Mouse (Mus musculus) adrenal gland, postnatal 14 days (tissue): Measurements from ENCODE around the gene Abcc5. TPM values are rescaled to one million over a fixed set of nuclear protein-coding genes. Genes with fewer than 3 reads are reported as not detected.

Experiments
- DNase-seq: peaks from one replicate; pipeline ENCODE4 v3.0.0; 2021; ENCODE audit warnings: mixed read lengths
- total RNA-seq: library from RNA; stranded (reverse); gene quantifications from 2 replicates; pipeline ENCODE4 v1.2.3, GENCODE M21; 2021

The Abcc5 gene
- total RNA-seq, 1 experiment from 2014 or later: 48.2 TPM

DNA sequence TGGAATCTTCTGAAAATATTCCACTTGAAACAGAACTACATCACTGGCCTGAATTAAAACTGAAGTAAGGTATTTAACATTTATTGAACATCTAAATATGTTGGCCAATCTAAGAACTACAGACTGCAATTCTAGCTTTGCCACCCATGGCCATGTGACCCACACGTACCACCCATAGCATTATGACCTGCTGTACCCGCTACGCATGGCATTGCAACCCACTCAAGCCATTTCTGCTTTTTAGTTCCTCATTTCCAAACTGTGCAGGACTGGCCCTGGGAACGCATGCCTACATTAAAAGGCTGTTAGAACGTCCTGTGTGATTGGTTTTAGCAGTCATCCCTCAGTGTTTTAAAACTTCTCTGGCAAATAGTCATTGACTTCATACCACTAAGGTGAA lies 68.4 kb downstream of the Abcc5 start:
- no peak for DNase-seq

DNA sequence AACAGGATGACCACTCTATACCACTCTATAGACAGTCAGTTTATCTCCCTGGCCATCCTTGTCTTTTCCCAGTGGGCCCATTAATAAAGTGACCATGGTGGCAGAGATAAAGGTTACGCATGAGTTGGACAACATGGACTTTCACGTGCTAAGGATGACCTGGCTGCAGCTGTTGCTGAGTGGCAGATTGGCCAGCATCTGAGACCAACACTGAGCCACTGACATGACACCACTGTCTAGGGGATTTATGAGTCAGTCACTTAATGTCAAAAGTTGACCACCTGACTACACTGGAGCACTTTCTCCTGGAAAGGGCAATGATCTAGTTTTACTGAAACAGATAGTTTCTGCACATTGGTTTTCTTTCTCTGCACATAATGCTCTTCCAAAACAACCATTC lies 71.4 kb downstream of the Abcc5 start:
- DNase-seq: no peak

DNA sequence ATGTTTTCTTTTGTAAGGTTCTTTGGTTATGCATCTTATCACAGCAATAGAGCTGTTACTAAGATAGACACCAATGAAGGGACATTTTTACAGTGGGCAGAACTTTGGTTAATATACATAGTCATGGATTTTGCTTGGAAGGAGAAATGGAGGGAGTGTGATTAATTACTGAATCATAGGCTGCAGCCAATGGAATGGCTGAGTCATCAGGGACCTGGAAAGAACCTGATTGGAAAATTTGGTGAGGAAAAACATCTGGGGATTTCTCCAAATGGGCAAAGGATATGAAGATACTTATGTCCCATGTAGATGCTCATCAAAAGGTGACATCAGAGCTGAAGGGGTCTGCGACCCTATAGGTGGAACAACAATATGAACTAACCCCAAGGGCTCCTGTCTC lies 72.2 kb downstream of the Abcc5 start:
- DNase-seq: no peak

DNA sequence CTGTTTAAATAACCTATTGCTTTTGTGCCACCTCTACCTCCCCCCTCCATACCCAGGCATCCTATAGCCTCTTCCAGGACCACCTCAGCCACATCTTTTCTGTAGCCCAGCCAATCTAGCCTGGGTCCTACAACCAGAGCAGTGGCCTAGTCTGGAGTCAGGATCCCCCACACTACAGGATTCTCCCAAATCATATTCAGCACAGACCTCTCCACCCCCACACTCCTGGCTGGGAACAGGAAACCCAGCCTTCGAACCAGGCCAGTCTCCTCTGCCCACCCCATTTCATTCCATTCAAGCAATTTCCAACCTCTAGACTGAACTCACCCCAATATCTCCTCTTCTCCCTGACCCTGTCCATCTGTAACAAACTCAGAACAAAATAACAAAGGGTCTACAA lies 80.7 kb downstream of the Abcc5 start:
- no peak for DNase-seq

DNA sequence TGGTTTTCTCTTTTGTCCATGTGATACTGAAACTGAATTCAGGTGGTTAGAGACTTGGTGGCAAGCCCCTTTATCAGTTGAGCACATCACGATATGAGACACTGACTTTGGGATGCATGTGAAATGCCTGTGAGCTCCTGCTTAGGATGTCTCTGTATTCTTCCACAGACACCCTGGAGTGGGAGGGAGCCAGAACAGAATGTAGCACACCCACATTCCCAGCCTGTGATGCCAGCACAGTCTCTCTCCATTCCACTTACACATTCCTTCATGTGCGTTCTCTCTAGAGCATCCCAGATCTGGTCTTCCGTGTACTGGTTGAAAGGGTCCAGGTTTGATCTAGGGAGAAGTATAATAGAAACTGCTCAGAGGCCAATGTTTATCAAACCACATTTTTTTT lies 87.6 kb downstream of the Abcc5 start:
- no peak for DNase-seq

DNA sequence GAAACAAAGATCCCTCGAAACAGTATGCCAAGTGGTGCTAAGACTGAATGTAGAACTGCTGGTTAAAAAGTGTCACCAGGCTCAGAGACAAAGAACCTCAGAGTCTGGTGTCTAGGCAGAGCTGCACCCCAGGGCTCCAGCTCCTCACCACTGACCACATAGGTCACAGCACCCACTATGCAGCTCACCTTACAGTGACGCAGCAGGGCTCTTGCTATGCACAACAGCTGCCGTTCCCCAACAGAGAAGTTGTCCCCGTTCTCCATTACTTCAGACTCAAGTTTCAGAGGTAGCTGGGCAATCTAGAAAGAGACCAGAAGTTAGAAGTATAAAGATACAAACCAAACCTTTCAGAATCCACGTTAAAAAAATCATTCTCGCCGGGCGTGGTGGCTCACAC lies 91.3 kb downstream of the Abcc5 start:
- no peak for DNase-seq

DNA sequence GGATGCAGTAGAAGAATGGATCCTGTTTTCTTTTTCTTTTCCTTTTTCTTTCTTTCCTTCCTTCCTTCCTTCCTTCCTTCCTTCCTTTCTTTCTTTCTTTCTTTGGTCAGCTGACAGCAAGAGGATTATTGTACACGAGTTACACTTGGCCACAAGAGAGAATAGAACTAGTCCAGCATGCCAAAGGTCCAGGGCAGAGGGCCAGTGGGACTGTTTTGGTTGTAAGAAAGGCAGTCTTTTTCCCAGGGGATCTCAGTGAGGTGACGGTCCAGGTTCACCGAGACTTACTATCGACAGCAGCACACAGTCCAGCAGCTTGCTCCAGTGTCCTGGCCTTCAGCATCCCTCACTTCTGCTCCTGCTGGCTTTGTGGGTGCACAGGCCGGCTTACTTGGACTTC lies 97.9 kb downstream of the Abcc5 start:
- DNase-seq: peak; percentile 30

DNA sequence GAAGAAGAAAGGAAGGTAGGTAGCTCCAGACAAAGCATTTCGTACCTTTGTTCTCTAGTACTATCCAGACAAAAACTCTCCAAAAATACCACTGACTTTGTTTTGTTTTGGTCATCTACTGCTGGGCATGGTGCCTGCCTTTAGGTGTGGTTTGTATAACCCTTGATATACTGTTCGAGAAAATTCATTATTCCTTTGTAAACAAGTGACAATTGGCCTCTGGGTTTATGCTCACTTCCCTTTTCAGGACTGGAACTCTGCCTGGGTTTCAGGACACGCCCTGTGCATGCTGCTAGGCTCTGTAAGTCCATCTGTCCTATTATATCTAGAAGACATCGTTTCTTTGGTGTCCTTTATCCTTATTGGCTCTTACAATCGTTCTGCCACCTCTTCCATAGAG lies 100.9 kb downstream of the Abcc5 start, which contains the start of gene Cyp2ab1:
Gene Cyp2ab1 (minus strand): TSS at position 119 of the 400 bp plus-strand sequence.
- DNase-seq: no peak

DNA sequence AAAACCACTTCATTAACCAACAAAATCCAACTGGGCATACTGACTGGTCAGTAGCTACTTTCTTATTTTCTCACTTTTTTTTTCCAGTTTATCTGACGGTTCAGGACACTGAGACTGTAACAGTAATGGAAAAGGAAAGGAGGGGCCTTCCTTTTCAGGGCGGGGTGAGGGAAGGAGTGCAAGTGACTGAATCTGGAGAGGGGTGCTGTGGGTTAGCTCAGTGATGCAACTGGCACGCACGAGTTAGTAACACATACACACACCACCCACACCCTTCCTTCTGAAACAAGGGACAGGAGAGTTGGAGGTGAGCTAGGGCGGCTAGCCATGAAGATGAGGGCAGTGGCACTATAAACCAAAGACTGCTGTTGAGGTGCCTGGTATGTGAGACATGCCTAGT lies 102.3 kb downstream of the Abcc5 start:
- no peak for DNase-seq

DNA sequence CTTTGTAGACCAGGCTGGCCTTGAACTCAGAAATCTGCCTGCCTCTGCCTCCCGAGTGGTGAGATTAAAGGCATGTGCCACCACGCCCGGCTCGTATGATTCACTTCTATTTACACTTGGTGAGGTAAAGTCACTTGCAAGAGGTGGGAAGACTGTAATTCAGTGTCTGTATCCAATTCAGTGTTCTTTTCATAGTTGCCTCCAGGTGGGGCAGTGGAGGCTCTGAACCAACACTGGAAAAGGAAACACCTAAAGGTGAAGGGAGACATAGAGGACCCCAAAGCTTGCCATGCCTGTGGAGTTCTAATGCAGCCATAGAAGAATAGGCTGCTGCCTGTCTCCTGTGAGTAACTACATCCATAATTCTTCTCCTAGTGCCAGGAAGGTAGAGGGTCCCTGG lies 103.9 kb downstream of the Abcc5 start:
- no peak for DNase-seq

DNA sequence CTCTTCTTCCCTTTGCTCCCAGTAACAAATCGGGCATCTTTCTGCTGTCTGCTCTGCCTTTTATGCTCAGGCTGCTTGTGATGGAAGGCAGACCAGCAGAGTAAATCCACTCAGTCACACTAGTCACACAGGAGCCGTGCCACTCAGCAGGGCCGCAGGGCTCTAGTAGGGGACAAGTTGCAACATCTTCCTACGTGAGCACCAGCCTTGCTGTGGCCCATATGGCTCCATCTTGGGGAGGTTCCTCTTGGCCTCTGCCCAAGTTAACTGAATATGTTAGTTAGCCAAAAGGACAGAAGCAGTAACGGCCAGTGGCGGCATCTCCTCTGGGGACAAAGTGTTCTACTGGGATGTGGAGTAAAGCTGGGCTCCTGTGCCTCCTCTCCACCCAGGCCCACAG lies 109.4 kb downstream of the Abcc5 start:
- no peak for DNase-seq

DNA sequence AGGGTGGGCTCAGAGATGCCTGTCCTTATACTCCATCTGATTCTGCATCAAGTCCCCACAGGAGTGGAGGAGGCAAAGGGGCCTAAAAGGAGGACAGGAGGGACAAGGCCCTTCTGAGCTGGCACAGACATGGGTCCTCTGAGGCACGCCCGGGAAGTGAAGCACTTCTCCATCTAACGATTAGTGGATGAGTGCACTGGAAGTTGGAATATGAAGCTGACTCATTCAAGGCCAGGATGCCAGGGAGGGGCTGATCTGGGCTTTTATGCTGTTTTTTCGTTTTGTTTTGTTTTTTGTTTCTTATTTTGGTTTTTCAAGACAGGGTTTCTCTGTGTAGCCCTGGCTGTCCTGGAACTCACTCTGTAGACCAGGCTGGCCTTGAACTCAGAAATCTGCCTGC lies 110.9 kb downstream of the Abcc5 start:
- peak; percentile 45 for DNase-seq

DNA sequence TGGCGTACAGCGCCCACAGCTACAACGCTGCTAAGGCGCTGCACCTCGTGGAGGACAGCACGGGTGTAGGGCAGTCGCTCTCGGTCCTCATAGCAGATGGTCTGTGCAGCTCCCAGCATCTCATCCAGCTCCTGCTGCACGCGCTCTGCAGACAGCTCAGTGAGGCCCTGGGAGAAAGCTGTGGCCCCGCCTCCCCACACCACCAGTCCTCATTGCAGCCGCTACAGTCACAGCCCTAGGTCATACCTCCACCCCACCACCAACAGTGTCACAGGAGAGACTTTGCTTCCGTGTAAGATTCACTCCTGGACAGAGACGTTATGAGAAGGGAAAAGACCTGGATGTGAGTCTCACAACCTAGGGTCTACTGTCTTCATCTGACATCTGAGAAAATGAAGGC lies 113.9 kb downstream of the Abcc5 start:
- no peak for DNase-seq

DNA sequence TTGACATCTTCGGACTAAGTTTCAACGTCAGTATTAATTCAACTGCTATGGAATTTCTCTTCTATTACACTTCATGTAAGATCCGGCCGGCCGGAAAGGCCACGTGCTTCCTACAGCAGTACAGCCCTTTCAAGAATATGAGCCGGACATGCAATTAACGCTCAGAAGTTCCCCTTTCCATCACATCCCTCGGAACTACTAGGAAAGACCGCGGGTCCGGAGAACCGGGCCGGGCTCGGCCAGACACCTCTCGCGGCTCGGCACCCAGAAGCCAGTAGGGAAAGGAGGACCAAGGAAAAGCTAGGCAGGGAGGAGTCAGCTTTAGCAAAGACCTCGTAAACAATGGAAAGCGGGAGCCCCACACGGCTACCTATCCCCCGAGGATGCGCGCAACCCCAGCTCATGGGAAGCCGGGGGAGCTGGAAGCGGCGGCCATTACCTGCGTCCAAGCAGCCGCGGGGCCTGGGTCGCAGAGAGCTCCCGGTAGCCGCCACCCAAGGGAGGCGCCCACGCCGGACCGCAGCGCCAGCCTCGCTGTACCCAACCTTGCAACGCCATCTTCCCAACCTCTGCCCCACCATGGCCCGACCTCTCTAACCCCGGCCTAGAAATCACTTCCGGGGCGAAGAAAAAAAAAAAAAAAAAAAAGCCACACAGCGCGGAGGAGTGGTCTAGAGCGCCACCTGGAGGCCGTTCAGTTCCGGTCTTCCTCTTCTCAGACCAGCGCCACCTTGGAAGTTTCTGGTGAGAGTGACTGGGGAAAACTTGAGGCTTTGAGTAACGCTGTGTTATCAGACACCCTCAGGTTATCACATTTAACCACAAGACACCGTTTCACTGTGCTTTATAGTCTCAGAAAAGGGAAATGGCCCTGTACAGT lies 124.2 kb downstream of the Abcc5 start, which contains the start of gene Parl:
Gene Parl (minus strand): TSS at position 618 of the 880 bp plus-strand sequence.
- DNase-seq: peak; percentile 86

DNA sequence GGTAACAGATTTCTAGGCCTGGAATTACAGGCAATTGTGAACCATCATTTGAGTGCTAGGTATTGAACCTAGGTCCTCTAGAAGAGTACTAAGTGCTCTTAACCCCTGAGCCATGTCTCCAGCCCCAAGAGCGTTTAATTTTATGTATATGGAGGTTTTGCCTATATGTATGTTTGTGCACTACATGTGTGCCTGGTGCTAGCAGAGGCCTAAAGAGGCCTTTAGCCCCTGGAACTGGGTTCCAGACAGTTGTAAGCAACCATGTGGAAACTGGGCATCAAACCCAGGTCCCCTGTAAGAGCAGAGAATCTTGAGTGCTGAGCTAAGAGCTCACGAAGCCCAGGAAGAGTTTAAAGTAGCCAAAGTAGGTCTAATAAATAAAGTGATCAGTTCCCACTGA lies 126.1 kb downstream of the Abcc5 start:
- no peak for DNase-seq

Other genes with a start within 250 kb of the Abcc5 start
- gene Map6d1, start 185.0 kb downstream of the Abcc5 start, total RNA-seq: 3.2 and 4.9 TPM in 2 replicates
- 122 and 147 TPM in 2 replicates for gene Parl, start 124.0 kb downstream of the Abcc5 start, total RNA-seq
- 0.34 and 0.70 TPM in 2 replicates for gene Cyp2ab1, start 101.0 kb downstream of the Abcc5 start, total RNA-seq
- gene Eif2b5, start 72.4 kb upstream of the Abcc5 start, total RNA-seq: 61.6 and 62.7 TPM in 2 replicates
- 43.3 and 43.8 TPM in 2 replicates for gene Dvl3, start 90.6 kb upstream of the Abcc5 start, total RNA-seq
- gene Ap2m1, start 109.1 kb upstream of the Abcc5 start, total RNA-seq: 292 and 316 TPM in 2 replicates
- 73.4 and 77.8 TPM in 2 replicates for gene Abcf3, start 122.2 kb upstream of the Abcc5 start, total RNA-seq
- gene Vwa5b2, start 163.1 kb upstream of the Abcc5 start, total RNA-seq: 1.4 and 2.1 TPM in 2 replicates
- gene Eef1akmt4, start 185.2 kb upstream of the Abcc5 start, total RNA-seq: 8.7 and 10.8 TPM in 2 replicates
- gene Gm49333, start 185.2 kb upstream of the Abcc5 start, total RNA-seq: not detected in 2 replicates
- gene Alg3, start 185.3 kb upstream of the Abcc5 start, total RNA-seq: 23.0 and 24.2 TPM in 2 replicates
- 31.7 and 50.9 TPM in 2 replicates for gene Camk2n2, start 194.9 kb upstream of the Abcc5 start, total RNA-seq
- 12.1 and 13.2 TPM in 2 replicates for gene Ece2, start 203.4 kb upstream of the Abcc5 start, total RNA-seq
- 220 and 224 TPM in 2 replicates for gene Psmd2, start 225.3 kb upstream of the Abcc5 start, total RNA-seq
- 379 and 389 TPM in 2 replicates for gene Eif4g1, start 241.9 kb upstream of the Abcc5 start, total RNA-seq